Mouse (Mus musculus): ENCODE results near the gene Slc25a42. TPM values are rescaled to one million over a fixed set of nuclear protein-coding genes. Genes with fewer than 3 reads are reported as not detected.

Slc25a42 gene
- total and polyA plus RNA-seq, 3 experiments = 0.63 to 3.0 (median 2.9) TPM

DNA sequence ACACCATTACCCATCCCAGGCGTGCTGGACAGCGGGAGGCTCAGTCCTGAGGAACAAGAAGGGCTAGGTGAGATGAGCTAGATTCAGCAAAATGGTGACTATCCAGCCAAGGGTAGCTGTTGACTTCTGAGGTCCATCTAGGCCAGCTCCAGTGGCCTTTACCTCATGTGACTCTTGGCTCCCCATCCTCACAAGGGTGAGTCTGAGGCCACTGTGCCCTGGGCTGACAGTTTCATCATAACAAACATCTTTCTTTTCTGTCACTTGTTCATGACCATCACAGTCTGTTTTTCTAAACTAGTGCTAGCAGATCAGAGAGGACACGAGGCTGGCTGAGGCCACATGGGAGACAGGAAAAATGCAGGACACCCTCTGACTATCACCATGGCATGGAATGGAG lies 17.9 kb downstream of the Slc25a42 start:
- no peak overlapping the region for H3K9ac ChIP-seq (ENCODE audit: insufficient read depth, low read depth)
- dilution Hi-C loops (cut with MboI; ENCODE audit: extremely low pct_ligation_motif_present, extremely low pct_unique_long_range_greater_than_20kb, low sequenced_read_pairs) (no loop called here), in situ Hi-C loops (cut with MboI; ENCODE audit: low pct_ligation_motif_present, low pct_unique_long_range_greater_than_20kb, low sequenced_read_pairs) (no loop called here)
- no peak for DNase-seq (ENCODE audit: extremely low read depth)
- H3K4me2 ChIP-seq (ENCODE audit: insufficient read depth, low read depth, poor library complexity, severe bottlenecking) = no peak overlapping the region
- peaks cover 10 to 38% of the 10 kb centered on the region in 2 experiments for H3K36me3 ChIP-seq (replicated peaks in 1 of 2; ENCODE audit: control insufficient read depth in 1 of 2, insufficient read depth in 1 of 2, low read length in 1 of 2)
- no peaks in the 10 kb centered on the region for H3K27me3 ChIP-seq (replicated peaks)
- H3K27ac ChIP-seq (ENCODE audit: insufficient read depth, low read depth) = no peak overlapping the region
- peaks cover 0 to 4% of the 10 kb centered on the region in 2 experiments; a peak in 1 of 4 replicates for H3K4me1 ChIP-seq (ENCODE audit: control insufficient read depth in 1 of 2, insufficient read depth in 2 of 2)
- no peak overlapping the region for H3K4me3 ChIP-seq (replicated peaks in 1 of 3; ENCODE audit: low read depth in 2 of 3, low read length in 2 of 3, poor library complexity in 1 of 3)
- H3K9me3 ChIP-seq (replicated peaks; ENCODE audit: low read length) = no peaks in the 10 kb centered on the region
- no peaks in the 10 kb centered on the region for H3K79me2 ChIP-seq (replicated peaks; ENCODE audit: control insufficient read depth, extremely low read depth, insufficient read depth, poor library complexity, severe bottlenecking)
- TF ChIP-seq ELF1 (IDR thresholded peaks at IDR 0.05; ENCODE audit: low read depth, low read length) (no peak), POLR2AphosphoS2 (IDR thresholded peaks at IDR 0.05; ENCODE audit: low read depth, low read length) (no peak)

DNA sequence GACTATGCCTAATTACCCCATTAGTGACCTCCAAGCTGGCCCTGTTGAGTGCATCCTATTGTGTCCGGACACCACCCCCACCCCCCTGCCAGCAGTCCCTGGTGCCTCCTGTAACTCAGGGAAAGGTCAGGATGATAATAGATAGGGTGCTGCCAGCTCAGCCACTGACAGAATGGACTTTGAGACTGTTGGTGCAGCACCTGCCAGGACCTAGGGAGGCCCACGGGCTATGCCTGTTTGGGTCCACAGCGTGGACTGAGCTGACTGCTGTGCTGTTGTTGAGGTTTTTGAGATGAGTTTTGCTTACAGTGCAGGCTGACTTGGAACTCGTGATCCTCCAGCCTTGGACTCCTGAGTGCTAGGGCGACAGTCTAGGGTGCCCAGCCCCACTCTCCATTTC lies 18.9 kb downstream of the Slc25a42 start:
- Histone ChIP-seq H3K36me3 (replicated peaks in 1 of 2; ENCODE audit: control insufficient read depth in 1 of 2, insufficient read depth in 1 of 2, low read length in 1 of 2) (peaks cover 15 to 47% of the 10 kb centered on the region in 2 experiments), H3K27ac (ENCODE audit: insufficient read depth, low read depth) (no peak overlapping the region)
- dilution Hi-C loops (cut with MboI; ENCODE audit: extremely low pct_ligation_motif_present, extremely low pct_unique_long_range_greater_than_20kb, low sequenced_read_pairs) = no loop called here

DNA sequence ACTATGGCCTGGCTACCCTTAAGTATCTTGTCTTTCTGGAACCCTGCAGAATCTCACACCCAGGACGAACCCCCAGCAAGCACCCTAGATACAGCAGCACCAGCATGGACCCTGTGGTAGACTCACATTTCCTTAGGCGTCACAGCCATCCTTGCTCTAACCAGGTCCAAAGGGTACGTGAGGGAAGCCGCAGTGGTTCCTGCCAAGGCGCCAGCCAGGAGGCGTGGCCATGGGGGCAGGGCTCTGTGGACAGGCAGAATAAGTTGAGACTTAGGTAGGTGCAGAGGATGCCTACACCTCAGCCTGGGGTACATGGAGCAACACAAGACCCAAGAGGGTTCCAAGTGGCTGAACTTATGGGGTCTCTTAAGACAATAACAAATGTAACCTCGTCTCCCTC lies 23.4 kb downstream of the Slc25a42 start:
- Histone ChIP-seq H3K36me3 (replicated peaks in 1 of 2; ENCODE audit: control insufficient read depth in 1 of 2, insufficient read depth in 1 of 2, low read length in 1 of 2) (peaks cover 25 to 84% of the 10 kb centered on the region in 2 experiments), H3K27me3 (replicated peaks) (no peaks in the 10 kb centered on the region), H3K4me2 (ENCODE audit: insufficient read depth, low read depth, poor library complexity, severe bottlenecking) (no peak overlapping the region), H3K79me2 (replicated peaks; ENCODE audit: control insufficient read depth, extremely low read depth, insufficient read depth, poor library complexity, severe bottlenecking) (no peaks in the 10 kb centered on the region), H3K27ac (ENCODE audit: insufficient read depth, low read depth) (no peak overlapping the region), H3K9me3 (replicated peaks; ENCODE audit: low read length) (no peaks in the 10 kb centered on the region), H3K4me3 (replicated peaks in 1 of 3; ENCODE audit: low read depth in 2 of 3, low read length in 2 of 3, poor library complexity in 1 of 3) (no peak overlapping the region), H3K9ac (ENCODE audit: insufficient read depth, low read depth) (no peak overlapping the region), H3K4me1 (ENCODE audit: control insufficient read depth in 1 of 2, insufficient read depth in 2 of 2) (peaks cover 0 to 4% of the 10 kb centered on the region in 2 experiments; a peak in 1 of 4 replicates)
- dilution Hi-C loops (cut with MboI; ENCODE audit: extremely low pct_ligation_motif_present, extremely low pct_unique_long_range_greater_than_20kb, low sequenced_read_pairs) (no loop called here), in situ Hi-C loops (cut with MboI; ENCODE audit: low pct_ligation_motif_present, low pct_unique_long_range_greater_than_20kb, low sequenced_read_pairs) (no loop called here)
- TF ChIP-seq JUND (conservative IDR thresholded peaks at IDR 0.05; ENCODE audit: low read depth, low read length) (no peak), MEF2A (IDR thresholded peaks at IDR 0.05; ENCODE audit: borderline replicate concordance, low read depth, low read length) (no peak), USF1 (IDR thresholded peaks at IDR 0.05; ENCODE audit: low read depth, low read length) (no peak), MAX (IDR thresholded peaks at IDR 0.05; ENCODE audit: low read length) (no peak), ETS1 (conservative IDR thresholded peaks at IDR 0.05; ENCODE audit: low read depth, low read length) (no peak), MAZ (IDR thresholded peaks at IDR 0.05; ENCODE audit: low read depth, low read length) (no peak), CHD1 (IDR thresholded peaks at IDR 0.05; ENCODE audit: low read depth, low read length) (no peak), ZKSCAN1 (IDR thresholded peaks at IDR 0.05; ENCODE audit: borderline replicate concordance, low read depth, low read length) (no peak), USF2 (conservative IDR thresholded peaks at IDR 0.05; ENCODE audit: low read depth, low read length) (no peak), JUN (IDR thresholded peaks at IDR 0.05; ENCODE audit: insufficient read depth, low read depth, low read length) (no peak), SMC3 (IDR thresholded peaks at IDR 0.05; ENCODE audit: low read depth, low read length) (no peak), GABPA (IDR thresholded peaks at IDR 0.05; ENCODE audit: insufficient replicate concordance, low read depth, low read length) (no peak), TBP (conservative IDR thresholded peaks at IDR 0.05; ENCODE audit: low read depth, low read length) (no peak), CTCF (conservative IDR thresholded peaks at IDR 0.05 in 1 of 2, IDR thresholded peaks at IDR 0.05 in 1 of 2; ENCODE audit: low read depth in 2 of 2, low read length in 2 of 2) (no peak), ELF1 (IDR thresholded peaks at IDR 0.05; ENCODE audit: low read depth, low read length) (no peak), NELFE (IDR thresholded peaks at IDR 0.05; ENCODE audit: low read depth, low read length) (no peak), MXI1 (IDR thresholded peaks at IDR 0.05; ENCODE audit: low read depth, low read length) (no peak), SIN3A (IDR thresholded peaks at IDR 0.05; ENCODE audit: low read length) (no peak), PAX5 (IDR thresholded peaks at IDR 0.05; ENCODE audit: low read length) (no peak)
- no peak for DNase-seq (ENCODE audit: extremely low read depth)

More for the DNA sequence above, 18.9 kb downstream of the Slc25a42 start:
- no peak for DNase-seq (ENCODE audit: extremely low read depth)
- Histone ChIP-seq H3K27me3 (replicated peaks) (no peaks in the 10 kb centered on the region), H3K9ac (ENCODE audit: insufficient read depth, low read depth) (no peak overlapping the region), H3K4me1 (ENCODE audit: control insufficient read depth in 1 of 2, insufficient read depth in 2 of 2) (peaks cover 0 to 4% of the 10 kb centered on the region in 2 experiments; a peak in 1 of 4 replicates), H3K4me3 (replicated peaks in 1 of 3; ENCODE audit: low read depth in 2 of 3, low read length in 2 of 3, poor library complexity in 1 of 3) (no peak overlapping the region), H3K79me2 (replicated peaks; ENCODE audit: control insufficient read depth, extremely low read depth, insufficient read depth, poor library complexity, severe bottlenecking) (no peaks in the 10 kb centered on the region), H3K9me3 (replicated peaks; ENCODE audit: low read length) (no peaks in the 10 kb centered on the region), H3K4me2 (ENCODE audit: insufficient read depth, low read depth, poor library complexity, severe bottlenecking) (no peak overlapping the region)
- in situ Hi-C loops (cut with MboI; ENCODE audit: low pct_ligation_motif_present, low pct_unique_long_range_greater_than_20kb, low sequenced_read_pairs) = no loop called here
- TF ChIP-seq E2F4 (IDR thresholded peaks at IDR 0.05; ENCODE audit: insufficient replicate concordance, low read depth, low read length) (no peak), MAX (IDR thresholded peaks at IDR 0.05; ENCODE audit: low read length) (no peak), RAD21 (IDR thresholded peaks at IDR 0.05; ENCODE audit: low read depth, low read length) (no peak), USF1 (IDR thresholded peaks at IDR 0.05; ENCODE audit: low read depth, low read length) (no peak), MAFK (IDR thresholded peaks at IDR 0.05; ENCODE audit: insufficient replicate concordance, low read length) (no peak), CHD1 (IDR thresholded peaks at IDR 0.05; ENCODE audit: low read depth, low read length) (no peak), NELFE (IDR thresholded peaks at IDR 0.05; ENCODE audit: low read depth, low read length) (no peak), MAZ (IDR thresholded peaks at IDR 0.05; ENCODE audit: low read depth, low read length) (no peak), UBTF (IDR thresholded peaks at IDR 0.05; ENCODE audit: low read depth, low read length) (no peak), POLR2A (IDR thresholded peaks at IDR 0.05; ENCODE audit: low read depth, low read length) (no peak), CHD2 (IDR thresholded peaks at IDR 0.05; ENCODE audit: low read length) (no peak), EP300 (IDR thresholded peaks at IDR 0.05; ENCODE audit: low read length) (no peak), KAT2A (IDR thresholded peaks at IDR 0.05; ENCODE audit: insufficient replicate concordance, low read length) (no peak), GABPA (IDR thresholded peaks at IDR 0.05; ENCODE audit: insufficient replicate concordance, low read depth, low read length) (no peak), MYC (IDR thresholded peaks at IDR 0.05; ENCODE audit: low read depth, low read length) (no peak), POLR2AphosphoS2 (IDR thresholded peaks at IDR 0.05; ENCODE audit: low read depth, low read length) (no peak), HCFC1 (IDR thresholded peaks at IDR 0.05; ENCODE audit: low read depth, low read length) (no peak), RCOR1 (conservative IDR thresholded peaks at IDR 0.05; ENCODE audit: low read depth, low read length) (no peak), JUND (conservative IDR thresholded peaks at IDR 0.05; ENCODE audit: low read depth, low read length) (no peak)

Measured in CH12.LX (cell line).